17 mouse cellular contexts compared by ENCODE assay signal in genomic region chr6:143498764-143499163, GRCm38 (mm10).
DNase-seq lines count a peak whose midpoint lies in the region; ATAC-seq and TF ChIP-seq lines count a peak whose summit lies in the region.
"Had no signal": no experiment of that assay in that cellular context is flagged by ENCODE, and none has a peak within 500 bp of the region (broad histone marks: within the 10 kb centered on the region; RNA-seq: fewer than 3 reads in every experiment).

No protein-coding gene starts in this region.

- H3K4me2 ChIP-seq in heart, postnatal 0 days (ENCODE audit: low read depth, low read length), result 0 out of 2 replicates have a peak overlapping the region, but pooled peaks have one; percentile 2
- peak overlapping the region; percentile 16; the same call in 1 of the 2 replicates for H3K4me2 ChIP-seq in limb, embryonic 11.5 days (ENCODE audit: low read depth, severe bottlenecking)
- H3K4me2 ChIP-seq in stomach, postnatal 0 days (replicated peaks; ENCODE audit: low read depth), result no peak overlapping the region
- H3K4me2 ChIP-seq: forebrain, embryonic 13.5 days; midbrain, embryonic 15.5 days had no signal

- TF ChIP-seq POLR2A in brain, embryonic 14.5 days (IDR thresholded peaks at IDR 0.05; ENCODE audit: borderline replicate concordance, extremely low read depth, insufficient read depth, insufficient read length, poor library complexity, severe bottlenecking), result no peak

- no peak overlapping the region for H3K4me3 ChIP-seq in heart, postnatal 0 days (ENCODE audit: low read depth, low read length)
- H3K4me3 ChIP-seq in heart, embryonic 10.5 days, result no peak overlapping the region
- no peak overlapping the region for H3K4me3 ChIP-seq in limb, embryonic 11.5 days (ENCODE audit: low read depth, low read length)
- no peak overlapping the region for H3K4me3 ChIP-seq in stomach, postnatal 0 days (ENCODE audit: low read depth, low read length)
- H3K4me3 ChIP-seq: forebrain, embryonic 13.5 days; layer of hippocampus, adult 2 months; midbrain, embryonic 15.5 days had no signal

- no peaks in the 10 kb centered on the region for H3K27me3 ChIP-seq in heart, postnatal 0 days (ENCODE audit: control insufficient read depth, insufficient read depth, low read length)
- no peaks in the 10 kb centered on the region for H3K27me3 ChIP-seq in heart, embryonic 10.5 days (ENCODE audit: insufficient read depth, poor library complexity, severe bottlenecking)
- peaks cover 2% of the 10 kb centered on the region; the same call in 1 of the 2 replicates for H3K27me3 ChIP-seq in limb, embryonic 11.5 days (ENCODE audit: control insufficient read depth, insufficient read depth, low read length)
- H3K27me3 ChIP-seq in stomach, postnatal 0 days (ENCODE audit: control insufficient read depth, insufficient read depth, low read length), result no peaks in the 10 kb centered on the region
- H3K27me3 ChIP-seq: forebrain, embryonic 13.5 days; midbrain, embryonic 15.5 days had no signal

- DNase-seq in embryo, embryonic 11 days, result peak; percentile 20
- DNase-seq in embryo, embryonic 10.5 days (ENCODE audit: low spot score), result no peak
- DNase-seq in heart, postnatal 0 days (ENCODE audit: low spot score), result no peak
- no peak for DNase-seq in heart, embryonic 10.5 days (ENCODE audit: low spot score)
- DNase-seq in brain, embryonic 14.5 days (ENCODE audit: low read depth), result peak; percentile 32
- DNase-seq in limb, embryonic 11.5 days (ENCODE audit: low spot score), result peak; percentile 41
- no peak for DNase-seq in stomach, postnatal 0 days (ENCODE audit: low spot score)
- DNase-seq: adrenal gland, postnatal 10 days; cerebellum, adult 9-11 months; gastrocnemius, postnatal 10 days; lung, adult 2 months had no signal

- no peaks in the 10 kb centered on the region for H3K4me1 ChIP-seq in heart, postnatal 0 days (ENCODE audit: control insufficient read depth, insufficient read depth)
- H3K4me1 ChIP-seq in heart, embryonic 10.5 days, result peaks cover 7% of the 10 kb centered on the region; the same call in 1 of the 2 replicates
- H3K4me1 ChIP-seq in limb, embryonic 11.5 days (ENCODE audit: control insufficient read depth, insufficient read depth, low read length), result peaks cover 14% of the 10 kb centered on the region
- H3K4me1 ChIP-seq in stomach, postnatal 0 days (replicated peaks; ENCODE audit: control insufficient read depth, insufficient read depth), result no peaks in the 10 kb centered on the region
- H3K4me1 ChIP-seq: midbrain, embryonic 15.5 days had no signal

- no peaks in the 10 kb centered on the region for H3K36me3 ChIP-seq in heart, postnatal 0 days (replicated peaks; ENCODE audit: control insufficient read depth, insufficient read depth, low read length)
- H3K36me3 ChIP-seq in heart, embryonic 10.5 days, result no peaks in the 10 kb centered on the region
- H3K36me3 ChIP-seq in limb, embryonic 11.5 days (ENCODE audit: control insufficient read depth, insufficient read depth, low read length), result no peaks in the 10 kb centered on the region
- no peaks in the 10 kb centered on the region for H3K36me3 ChIP-seq in stomach, postnatal 0 days (ENCODE audit: control insufficient read depth, insufficient read depth, low read length)
- H3K36me3 ChIP-seq: midbrain, embryonic 15.5 days had no signal

- no peak for ATAC-seq in heart, postnatal 0 days (ENCODE audit: insufficient read depth, low read depth)
- ATAC-seq in limb, embryonic 11.5 days (ENCODE audit: insufficient number of reproducible peaks, low FRiP score, low TSS enrichment, low read depth), result no peak
- no peak for ATAC-seq in stomach, postnatal 0 days (ENCODE audit: low FRiP score, low TSS enrichment)
- ATAC-seq in erythroblast, adult 5-6 weeks (replicated peaks; ENCODE audit: low FRiP score, poor library complexity, severe bottlenecking), result no peak
- ATAC-seq: forebrain, embryonic 13.5 days; intestine, embryonic 16.5 days; midbrain, embryonic 15.5 days had no signal

- TF ChIP-seq CTCF in heart, postnatal 0 days (IDR thresholded peaks at IDR 0.05; ENCODE audit: low read depth), result no peak
- TF ChIP-seq CTCF in brain, embryonic 14.5 days (IDR thresholded peaks at IDR 0.05; ENCODE audit: borderline replicate concordance, extremely low read depth, insufficient read depth, insufficient read length), result no peak
- TF ChIP-seq CTCF in stomach, postnatal 0 days (IDR thresholded peaks at IDR 0.05; ENCODE audit: low read depth), result no peak

- H3K9ac ChIP-seq in heart, postnatal 0 days (replicated peaks; ENCODE audit: low read depth, low read length), result no peak overlapping the region
- no peak overlapping the region for H3K9ac ChIP-seq in limb, embryonic 11.5 days (ENCODE audit: low read length)
- no peak overlapping the region for H3K9ac ChIP-seq in stomach, postnatal 0 days (ENCODE audit: low read length)
- H3K9ac ChIP-seq: forebrain, embryonic 13.5 days; midbrain, embryonic 15.5 days had no signal

- no peak overlapping the region for H3K27ac ChIP-seq in heart, postnatal 0 days (ENCODE audit: low read depth)
- no peak overlapping the region for H3K27ac ChIP-seq in heart, embryonic 10.5 days
- peak overlapping the region; percentile 83 for H3K27ac ChIP-seq in limb, embryonic 11.5 days (replicated peaks; ENCODE audit: low read depth, low read length)
- H3K27ac ChIP-seq in stomach, postnatal 0 days (replicated peaks), result no peak overlapping the region
- H3K27ac ChIP-seq: forebrain, embryonic 13.5 days; layer of hippocampus, adult 2 months; macrophage; midbrain, embryonic 15.5 days had no signal

- no peak for TF ChIP-seq EP300 in heart, postnatal 0 days (IDR thresholded peaks at IDR 0.05; ENCODE audit: low read depth)
- TF ChIP-seq EP300 in stomach, postnatal 0 days (optimal IDR thresholded peaks at IDR 0.05), result no peak

- H3K9me3 ChIP-seq in heart, postnatal 0 days (replicated peaks; ENCODE audit: control insufficient read depth, low read length), result no peaks in the 10 kb centered on the region
- H3K9me3 ChIP-seq in heart, embryonic 10.5 days, result no peaks in the 10 kb centered on the region
- H3K9me3 ChIP-seq in limb, embryonic 11.5 days (ENCODE audit: control insufficient read depth, low read length), result no peaks in the 10 kb centered on the region
- no peaks in the 10 kb centered on the region for H3K9me3 ChIP-seq in stomach, postnatal 0 days (ENCODE audit: control insufficient read depth, low read length)
- H3K9me3 ChIP-seq: forebrain, embryonic 13.5 days; midbrain, embryonic 15.5 days had no signal

- WGBS in heart, postnatal 0 days, result 60% methylated on average over 14 of the region's 14 CpGs
- 87% methylated on average over 14 of the region's 14 CpGs for WGBS in heart, embryonic 10.5 days
- 49% methylated on average over 14 of the region's 14 CpGs for WGBS in limb, embryonic 11.5 days
- WGBS in stomach, postnatal 0 days, result 79% methylated on average over 14 of the region's 14 CpGs

Comparison
In these comparisons a context has a peak if more than half of its experiments do, and no peak if none do; other contexts are left out.
1. DNase-seq: peak in embryo, embryonic 11 days (single experiment), brain, embryonic 14.5 days (single experiment) and limb, embryonic 11.5 days (single experiment); none in embryo, embryonic 10.5 days (single experiment), heart, postnatal 0 days (single experiment), heart, embryonic 10.5 days (single experiment) and stomach, postnatal 0 days (single experiment).